Mouse (Mus musculus) kidney, embryonic 15.5 days (tissue): ENCODE measurements around the gene Atf7. TPM values are rescaled to one million over a fixed set of nuclear protein-coding genes. Genes with fewer than 3 reads are reported as not detected.
"Not testable (repeated sequence)": the region's sequence is repeated elsewhere in the genome, so short reads cannot be mapped to it uniquely, and the experiment has no call there.

Experiments used
- ATAC-seq: fragments of 200-750 bp; cut with Nextera tagmentation; replicated peaks from 2 replicates; pipeline ENCODE4 v1.8.0; 2017; ENCODE audit warnings: moderate TSS enrichment; ENCODE audit not compliant: low FRiP score
- H3K27ac ChIP-seq: fragments of 300-500 bp; sonication (generic); 2 replicates; pipeline ENCODE4 v1.5.1; 2015; ENCODE audit warnings: mild to moderate bottlenecking, inconsistent platforms
- H3K27me3 ChIP-seq: fragments of 300-500 bp; sonication (generic); 2 replicates; pipeline ENCODE4 v1.6.1; 2015; ENCODE audit warnings: inconsistent platforms
- H3K36me3 ChIP-seq: fragments of 300-500 bp; sonication (generic); 2 replicates; pipeline ENCODE4 v1.6.1; 2015; ENCODE audit warnings: inconsistent platforms
- H3K4me1 ChIP-seq: fragments of 300-500 bp; sonication (generic); 2 replicates; pipeline ENCODE4 v1.6.1; 2015; ENCODE audit warnings: inconsistent platforms
- H3K4me2 ChIP-seq: fragments of 300-500 bp; sonication (generic); 2 replicates; pipeline ENCODE4 v1.6.1; 2015; ENCODE audit warnings: moderate library complexity, mild to moderate bottlenecking, inconsistent platforms
- H3K4me3 ChIP-seq: fragments of 300-500 bp; sonication (generic); replicated peaks from 2 replicates; pipeline ENCODE4 v1.5.1; 2015; ENCODE audit warnings: mild to moderate bottlenecking, inconsistent platforms
- H3K9ac ChIP-seq: fragments of 300-500 bp; sonication (generic); 2 replicates; pipeline ENCODE4 v1.6.1; 2015; ENCODE audit warnings: mild to moderate bottlenecking, inconsistent platforms
- H3K9me3 ChIP-seq: fragments of 300-500 bp; sonication (generic); replicated peaks from 2 replicates; pipeline ENCODE4 v1.6.1; 2016; ENCODE audit warnings: inconsistent platforms
- WGBS: fragments of 180-500 bp; shearing (Covaris S2); methylation state at CpG from one replicate; pipeline ENCODE4 v1.1.7; 2015; ENCODE audit warnings: mixed read lengths; 5-methylcytosine and 5-hydroxymethylcytosine counted together
- polyA plus RNA-seq: library from polyadenylated mRNA; unstranded; fragments of >200 nt; fragmentation: Nextera tagmentation; extraction: Ambion mirVana; gene quantifications from 2 replicates; pipeline ENCODE4 v1.2.1, GENCODE M21; 2015

The Atf7 gene
- polyA plus RNA-seq, 1 experiment from 2014 or later: 39.4 TPM

DNA sequence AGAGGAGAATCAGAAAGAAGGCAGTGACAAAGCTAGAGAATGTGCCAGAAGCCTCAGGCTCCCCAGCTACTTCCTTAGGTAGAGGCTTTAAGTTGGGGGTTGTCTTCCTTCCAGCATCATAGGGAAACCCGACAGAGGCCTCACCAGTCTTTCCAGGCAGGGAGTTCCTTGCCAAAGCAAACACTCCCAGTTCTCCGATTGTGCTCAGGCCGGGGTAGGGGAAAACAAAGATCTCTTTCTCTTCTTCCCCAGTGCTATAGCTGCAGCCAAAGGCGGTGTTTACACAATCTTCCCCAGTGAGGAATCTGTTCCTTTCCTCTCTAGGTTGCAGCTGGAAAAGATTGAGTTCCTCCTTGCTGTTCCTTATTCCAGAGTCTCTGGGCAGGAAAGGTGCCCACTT is 31.4 kb upstream of the Atf7 start:
- no peaks in the 10 kb centered on the region for H3K27me3 ChIP-seq
- peaks cover 22% of the 10 kb centered on the region for H3K4me1 ChIP-seq
- peak overlapping the region; percentile 86 for H3K27ac ChIP-seq
- no peak overlapping the region for H3K9ac ChIP-seq
- peak; percentile 58; the same call in 1 of the 2 replicates for ATAC-seq
- H3K4me3 ChIP-seq: no peak overlapping the region
- 0 out of 2 replicates have a peak overlapping the region, but pooled peaks have one; percentile 5 for H3K4me2 ChIP-seq
- peaks cover 17% of the 10 kb centered on the region for H3K36me3 ChIP-seq
- H3K9me3 ChIP-seq: no peaks in the 10 kb centered on the region
- 23% methylated on average over 4 of the region's 4 CpGs for WGBS

DNA sequence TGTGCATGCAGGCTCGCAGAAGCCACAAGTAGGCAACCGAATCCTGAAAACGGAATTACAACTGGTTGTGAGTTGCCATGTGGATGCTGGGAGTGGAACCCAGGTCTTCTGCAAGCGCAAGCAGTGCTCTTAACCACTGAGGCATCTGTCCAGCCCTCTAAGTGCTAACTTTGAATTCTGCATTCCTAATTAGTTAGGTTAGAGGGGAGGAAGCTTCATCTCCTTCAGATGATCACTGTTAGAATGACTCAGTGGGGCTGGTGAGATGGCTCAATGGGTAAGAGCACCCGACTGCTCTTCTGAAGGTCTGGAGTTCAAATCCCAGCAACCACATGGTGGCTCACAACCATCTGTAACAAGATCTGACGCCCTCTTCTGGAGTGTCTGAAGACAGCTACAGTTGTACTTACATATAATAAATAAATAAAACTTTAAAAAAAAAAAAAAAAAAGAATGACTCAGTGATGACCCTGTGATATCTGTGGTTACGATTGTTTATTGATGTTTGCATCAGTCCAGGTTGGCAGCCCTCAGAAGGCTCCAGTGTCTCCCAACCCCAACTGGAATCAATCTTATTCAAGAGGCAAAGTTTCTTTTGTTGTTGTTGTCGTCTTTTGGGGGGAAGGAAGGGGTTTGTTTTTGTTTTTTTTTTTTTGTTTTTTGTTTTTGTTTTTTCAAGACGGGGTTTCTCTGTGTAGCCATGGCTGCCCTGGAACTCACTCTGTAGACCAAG is 26.8 kb upstream of the Atf7 start:
- WGBS: 83% methylated on average over 9 of the region's 9 CpGs
- H3K27ac ChIP-seq, ATAC-seq, H3K36me3 ChIP-seq, H3K4me3 ChIP-seq, H3K27me3 ChIP-seq, H3K9me3 ChIP-seq, H3K4me2 ChIP-seq, H3K9ac ChIP-seq: not testable (repeated sequence)
- peaks cover 10% of the 10 kb centered on the region for H3K4me1 ChIP-seq

DNA sequence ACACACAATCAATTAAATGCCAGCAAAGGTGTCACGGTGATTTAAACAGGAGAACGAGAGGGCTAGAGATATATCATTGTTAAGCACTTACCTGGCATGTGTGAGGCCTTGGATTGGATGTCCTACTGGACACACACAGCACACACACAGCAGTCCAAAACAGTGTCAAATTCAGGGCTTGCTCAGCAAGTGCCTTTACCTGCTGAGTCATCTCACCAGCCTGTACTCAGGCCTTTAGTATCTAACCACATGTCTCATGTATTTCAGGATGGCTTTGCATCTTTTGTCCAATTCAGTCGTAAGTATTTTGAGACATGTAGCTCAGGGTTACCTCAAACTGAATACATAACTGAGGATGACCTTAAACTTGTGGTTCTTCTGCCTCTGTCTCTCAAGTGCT is 25.8 kb upstream of the Atf7 start:
- WGBS: 60% methylated on average over 3 of the region's 3 CpGs

DNA sequence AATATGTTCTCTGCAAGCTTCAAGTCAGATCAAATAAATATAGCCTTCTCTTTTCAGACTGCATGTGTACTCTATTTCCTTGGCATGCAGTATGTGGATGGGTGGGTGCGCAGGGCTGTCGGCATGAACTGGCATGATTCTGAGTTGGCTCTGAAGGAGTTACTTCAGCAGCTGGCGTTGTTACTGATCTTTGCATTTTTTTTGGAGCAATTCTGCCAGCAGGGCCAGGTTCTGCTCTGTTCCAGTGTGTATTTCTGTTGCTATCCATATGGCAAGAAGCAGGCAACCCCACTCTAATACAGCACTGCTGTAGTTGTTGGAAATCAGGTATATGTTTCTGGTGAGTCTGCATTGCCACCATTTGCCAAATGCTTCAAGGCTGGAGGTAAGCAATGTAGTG is 10.6 kb upstream of the Atf7 start:
- no peak for ATAC-seq
- 87% methylated on average over 3 of the region's 3 CpGs for WGBS
- Histone ChIP-seq H3K36me3 (no peaks in the 10 kb centered on the region), H3K9me3 (no peaks in the 10 kb centered on the region), H3K27ac (no peak overlapping the region), H3K4me1 (no peaks in the 10 kb centered on the region), H3K27me3 (no peaks in the 10 kb centered on the region), H3K9ac (no peak overlapping the region), H3K4me2 (no peak overlapping the region), H3K4me3 (no peak overlapping the region)

More for the DNA sequence above, 25.8 kb upstream of the Atf7 start:
- no peak overlapping the region for H3K27ac ChIP-seq
- H3K4me1 ChIP-seq: peaks cover under 1% of the 10 kb centered on the region; the same call in 1 of the 2 replicates
- no peaks in the 10 kb centered on the region for H3K27me3 ChIP-seq
- H3K4me3 ChIP-seq: no peak overlapping the region
- H3K4me2 ChIP-seq: no peak overlapping the region
- no peaks in the 10 kb centered on the region for H3K9me3 ChIP-seq
- H3K9ac ChIP-seq: no peak overlapping the region
- ATAC-seq: no peak
- no peaks in the 10 kb centered on the region for H3K36me3 ChIP-seq

DNA sequence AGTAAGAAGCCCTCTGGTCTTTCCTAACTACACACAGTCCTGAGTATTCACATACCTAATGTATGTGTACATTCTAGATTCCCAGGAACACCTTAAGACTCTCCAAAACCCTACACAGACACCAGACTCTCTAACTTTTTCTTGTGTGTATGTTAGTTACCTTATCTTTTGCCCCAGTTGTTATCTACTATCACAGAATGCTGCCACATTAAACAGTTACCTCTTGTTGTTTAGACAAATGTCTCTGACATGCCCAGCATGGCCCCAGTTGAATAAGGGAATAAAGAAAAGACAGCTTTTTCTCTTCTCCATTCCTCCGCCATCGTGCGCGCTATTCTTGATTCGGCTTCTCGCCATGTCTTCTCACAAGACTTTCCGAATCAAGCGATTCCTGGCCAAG is 9.4 kb upstream of the Atf7 start:
- Histone ChIP-seq H3K36me3 (no peaks in the 10 kb centered on the region), H3K9me3 (no peaks in the 10 kb centered on the region), H3K9ac (no peak overlapping the region), H3K4me2 (no peak overlapping the region), H3K27ac (no peak overlapping the region), H3K4me1 (no peaks in the 10 kb centered on the region), H3K27me3 (no peaks in the 10 kb centered on the region), H3K4me3 (no peak overlapping the region)
- no peak for ATAC-seq
- WGBS: 92% methylated on average over 8 of the region's 8 CpGs

DNA sequence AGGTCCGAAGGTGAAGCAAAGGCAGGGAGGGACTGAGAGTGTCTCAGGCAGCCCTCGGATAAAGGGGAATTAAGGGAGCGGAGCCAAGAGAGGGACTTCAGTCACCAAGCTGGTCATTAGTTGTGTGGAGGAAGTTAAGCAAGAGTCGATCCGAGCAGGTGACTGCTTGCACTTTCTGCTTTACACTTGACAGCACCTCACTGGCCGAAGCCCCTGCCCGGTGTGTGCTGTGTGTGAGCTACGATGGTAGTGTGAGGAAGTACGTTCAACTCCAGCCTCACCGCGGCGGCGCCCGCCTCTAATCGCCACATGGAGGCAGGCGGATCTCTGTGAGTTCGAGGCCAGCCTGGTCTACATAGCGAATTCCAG is 407 bp upstream of the Atf7 start:
- peak overlapping the region; percentile 85 for H3K4me2 ChIP-seq
- no peaks in the 10 kb centered on the region for H3K27me3 ChIP-seq
- no peaks in the 10 kb centered on the region for H3K9me3 ChIP-seq
- peak overlapping the region; percentile 100 for H3K27ac ChIP-seq
- peaks cover 2% of the 10 kb centered on the region; the same call in 1 of the 2 replicates for H3K36me3 ChIP-seq
- H3K4me3 ChIP-seq: peak overlapping the region; percentile 68
- WGBS: under 1% methylated on average over 18 of the region's 18 CpGs
- H3K9ac ChIP-seq: peak overlapping the region; percentile 69
- peaks cover 27% of the 10 kb centered on the region for H3K4me1 ChIP-seq
- no peak; the same call in 1 of the 2 replicates for ATAC-seq

DNA sequence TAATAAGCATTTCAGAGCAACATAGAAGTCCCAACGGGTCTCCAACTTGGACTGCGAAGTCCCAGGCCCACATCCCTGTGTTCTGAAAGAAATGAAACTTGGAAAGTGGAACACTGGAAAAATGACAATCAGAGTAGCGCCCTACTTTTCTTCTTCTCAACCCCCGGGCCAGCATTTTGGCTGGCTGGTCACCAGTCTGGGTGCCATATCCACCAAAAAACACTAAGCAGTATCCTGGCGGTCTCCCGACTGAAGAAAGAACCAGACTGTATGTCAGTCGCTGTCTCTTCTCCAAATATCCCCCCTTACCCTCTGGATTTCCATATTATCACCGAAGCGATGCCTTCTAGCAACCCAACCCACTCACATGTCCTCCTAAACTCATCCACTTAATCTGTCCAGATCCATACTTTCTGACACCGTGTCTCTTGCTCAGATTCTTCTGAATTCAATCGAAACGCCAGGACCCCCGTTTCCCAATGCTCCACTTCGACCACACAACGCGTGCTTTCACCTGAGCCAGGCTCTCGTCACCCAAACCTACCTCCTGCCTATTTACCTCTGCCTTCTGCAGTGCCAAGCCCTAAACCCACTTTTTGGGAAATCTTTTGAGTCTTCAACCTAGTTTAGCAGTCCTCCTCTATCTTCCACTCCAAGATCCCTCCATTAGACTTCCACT is 834 bp downstream of the Atf7 start:
- peak overlapping the region; percentile 100 for H3K27ac ChIP-seq
- H3K9ac ChIP-seq: peak overlapping the region; percentile 69
- peak overlapping the region; percentile 68 for H3K4me3 ChIP-seq
- no peaks in the 10 kb centered on the region for H3K27me3 ChIP-seq
- H3K4me1 ChIP-seq: peaks cover 27% of the 10 kb centered on the region
- H3K36me3 ChIP-seq: peaks cover 4% of the 10 kb centered on the region
- no peak; the same call in 1 of the 2 replicates for ATAC-seq
- H3K9me3 ChIP-seq: no peaks in the 10 kb centered on the region
- WGBS: 2% methylated on average over 17 of the region's 17 CpGs
- H3K4me2 ChIP-seq: peak overlapping the region; percentile 85

DNA sequence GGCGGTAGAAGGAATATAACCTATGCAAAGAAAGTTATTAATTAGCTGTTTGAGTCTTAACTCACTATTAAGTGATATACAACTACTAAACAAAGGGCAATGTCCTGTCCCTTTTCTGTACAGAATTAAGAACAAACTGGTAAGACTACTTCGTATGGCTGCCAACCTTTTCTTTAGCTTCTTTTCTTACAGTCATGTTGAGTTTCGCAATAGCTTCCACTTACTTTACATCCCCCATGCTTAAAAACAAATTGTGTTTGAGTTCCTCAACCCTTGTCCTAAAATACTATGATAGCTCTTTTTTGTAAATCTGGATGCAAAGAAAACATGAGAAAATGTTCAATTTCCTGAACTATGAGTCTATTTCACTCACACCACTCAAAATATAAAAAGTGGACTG is 2.1 kb downstream of the Atf7 start:
- Histone ChIP-seq H3K27ac (no peak overlapping the region), H3K4me3 (peak overlapping the region; percentile 22), H3K9me3 (no peaks in the 10 kb centered on the region), H3K9ac (no peak overlapping the region), H3K27me3 (no peaks in the 10 kb centered on the region), H3K4me1 (peaks cover 27% of the 10 kb centered on the region), H3K4me2 (peak overlapping the region; percentile 85), H3K36me3 (peaks cover 7% of the 10 kb centered on the region)
- WGBS: 77% methylated on average over 3 of the region's 3 CpGs
- ATAC-seq: no peak

DNA sequence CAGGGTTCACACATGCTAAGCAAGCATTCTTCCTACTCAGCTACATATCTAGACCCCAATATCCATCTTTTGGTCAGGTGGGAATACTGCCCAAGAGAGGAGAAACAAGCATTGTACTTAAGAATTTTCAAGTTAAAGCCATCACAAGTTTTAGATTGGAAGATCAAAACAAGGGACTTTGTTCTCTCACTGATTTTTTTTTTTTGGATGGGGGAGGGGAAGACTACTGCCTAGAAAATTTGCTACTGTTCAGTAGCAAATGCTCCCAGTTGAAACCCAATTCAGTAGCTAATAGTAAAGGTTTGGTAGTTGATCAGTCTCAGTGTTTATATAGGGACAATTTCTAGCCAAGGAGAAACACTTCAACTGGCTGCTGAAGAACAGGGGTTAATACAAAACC is 2.7 kb downstream of the Atf7 start:
- Histone ChIP-seq H3K9me3 (no peaks in the 10 kb centered on the region), H3K9ac (no peak overlapping the region), H3K4me3 (no peak overlapping the region), H3K4me1 (peaks cover 27% of the 10 kb centered on the region), H3K27me3 (no peaks in the 10 kb centered on the region), H3K4me2 (no peak overlapping the region), H3K27ac (no peak overlapping the region), H3K36me3 (peaks cover 7% of the 10 kb centered on the region)
- no peak for ATAC-seq

DNA sequence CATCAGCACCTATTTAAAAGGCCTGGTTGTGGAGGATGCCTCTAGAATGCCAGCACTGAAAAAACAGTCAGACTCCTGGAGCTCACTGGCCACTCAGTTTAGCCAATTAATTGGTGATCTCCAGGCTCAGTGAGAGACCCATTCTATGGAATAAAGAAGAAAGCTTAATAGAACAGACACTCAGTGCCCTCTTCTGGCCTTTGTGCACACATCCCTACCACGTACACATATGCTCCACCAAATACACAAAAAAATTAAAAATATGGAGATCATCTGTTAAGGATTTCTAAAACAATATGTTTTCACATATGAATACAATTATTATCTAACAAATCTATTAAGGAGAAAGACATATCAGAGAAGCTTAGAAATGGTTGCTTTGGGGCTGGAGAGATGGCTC is 4.5 kb downstream of the Atf7 start:
- no peak for ATAC-seq
- no peak overlapping the region for H3K4me2 ChIP-seq
- no peak overlapping the region for H3K27ac ChIP-seq
- H3K36me3 ChIP-seq: peaks cover 7% of the 10 kb centered on the region
- no peaks in the 10 kb centered on the region for H3K9me3 ChIP-seq
- no peak overlapping the region for H3K9ac ChIP-seq
- no peak overlapping the region for H3K4me3 ChIP-seq
- no peaks in the 10 kb centered on the region for H3K27me3 ChIP-seq
- 85% methylated on average over 1 of the region's 1 CpGs for WGBS
- H3K4me1 ChIP-seq: peaks cover 22% of the 10 kb centered on the region

DNA sequence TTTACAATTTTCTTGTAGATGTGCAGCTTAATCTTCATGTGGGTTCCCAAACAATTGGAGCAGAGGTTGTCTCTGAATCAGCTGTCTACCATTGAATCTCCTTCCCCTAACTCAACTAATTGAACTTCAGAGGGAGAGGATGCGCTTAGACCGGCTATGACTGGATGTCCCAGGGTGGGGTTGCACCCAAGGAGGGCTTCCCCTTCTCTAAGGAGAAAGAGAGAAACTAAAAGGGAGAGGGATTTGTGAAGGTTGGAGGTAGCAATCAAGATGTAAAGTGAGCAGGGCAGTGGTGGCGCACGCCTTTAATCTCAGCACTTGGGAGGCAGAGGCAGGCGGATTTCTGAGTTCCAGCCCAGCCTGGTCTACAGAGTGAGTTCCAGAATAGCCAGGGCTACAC is 5.8 kb downstream of the Atf7 start:
- H3K36me3 ChIP-seq: peaks cover 7% of the 10 kb centered on the region
- 96% methylated on average over 5 of the region's 5 CpGs for WGBS
- no peaks in the 10 kb centered on the region for H3K27me3 ChIP-seq
- peaks cover 20% of the 10 kb centered on the region for H3K4me1 ChIP-seq
- no peak overlapping the region for H3K27ac ChIP-seq
- no peak for ATAC-seq
- no peak overlapping the region for H3K4me2 ChIP-seq
- H3K4me3 ChIP-seq: no peak overlapping the region
- no peaks in the 10 kb centered on the region for H3K9me3 ChIP-seq
- no peak overlapping the region for H3K9ac ChIP-seq

DNA sequence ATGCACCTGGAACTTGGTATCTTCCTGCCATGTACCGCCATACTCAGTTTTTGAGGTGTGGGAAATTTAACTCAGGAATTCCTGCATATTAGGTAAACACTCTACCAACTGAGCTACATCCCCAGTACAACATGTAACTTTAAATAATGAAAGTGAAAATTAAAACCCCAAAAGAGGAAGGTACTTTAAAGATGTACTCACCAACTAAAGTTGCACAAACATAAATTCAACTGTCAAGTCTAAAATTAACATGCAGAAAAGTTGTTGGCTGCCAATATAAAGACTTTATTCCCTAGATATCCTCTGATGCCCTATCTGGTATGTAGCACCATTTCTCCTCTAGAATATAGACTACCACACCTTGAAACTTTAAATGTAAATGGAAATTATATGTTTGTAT is 7.6 kb downstream of the Atf7 start:
- no peak overlapping the region for H3K27ac ChIP-seq
- H3K27me3 ChIP-seq: no peaks in the 10 kb centered on the region
- no peak for ATAC-seq
- peaks cover 4% of the 10 kb centered on the region for H3K4me1 ChIP-seq
- no peak overlapping the region for H3K9ac ChIP-seq
- H3K36me3 ChIP-seq: peaks cover 12% of the 10 kb centered on the region
- no peak overlapping the region for H3K4me3 ChIP-seq
- no peaks in the 10 kb centered on the region for H3K9me3 ChIP-seq
- H3K4me2 ChIP-seq: no peak overlapping the region
- WGBS: 85% methylated on average over 1 of the region's 1 CpGs
